ENCODE assay signal across 13 mouse cellular contexts in the genomic region with DNA sequence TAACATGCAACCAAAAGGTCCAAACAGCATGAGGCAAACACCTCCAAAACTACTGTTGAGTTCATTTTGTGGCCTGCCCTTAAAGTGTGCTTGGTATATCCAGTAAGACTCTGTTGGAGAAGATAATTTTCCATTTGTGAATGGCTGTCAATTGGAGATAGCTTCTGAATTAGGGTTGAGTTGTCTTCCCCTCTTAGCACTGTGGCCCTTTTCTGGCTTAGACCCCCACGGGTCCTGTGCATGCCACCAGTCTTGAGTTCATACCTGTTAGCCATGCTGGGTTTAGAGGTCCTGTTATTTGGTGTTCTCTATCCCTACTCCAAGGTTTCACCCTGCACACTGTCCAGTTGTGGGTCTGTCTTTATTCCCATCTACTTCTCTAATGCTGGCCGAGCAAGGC. TPM values are rescaled to one million over a fixed set of nuclear protein-coding genes. Genes with fewer than 3 reads are reported as not detected.
A peak's percentile ranks its signal among the peaks of the same experiment; 100 is the strongest.
DNase-seq lines count a peak whose midpoint lies in the region; ATAC-seq and TF ChIP-seq lines count a peak whose summit lies in the region.
"Had no signal": no experiment of that assay in that cellular context is flagged by ENCODE, and none has a peak within 500 bp of the region (broad histone marks: within the 10 kb centered on the region; RNA-seq: fewer than 3 reads in every experiment).

No protein-coding gene starts in this region.

- no peak overlapping the region for H3K4me3 ChIP-seq in heart, embryonic 14.5 days (ENCODE audit: control insufficient read depth in 1 of 2, insufficient read depth in 1 of 2, low read depth in 1 of 2, low read length in 2 of 2)
- H3K4me3 ChIP-seq in midbrain, embryonic 12.5 days: no peak overlapping the region
- H3K4me3 ChIP-seq in midbrain, embryonic 16.5 days (ENCODE audit: low read depth, low read length): no peak overlapping the region
- no peak overlapping the region for H3K4me3 ChIP-seq in MEL (ENCODE audit: control insufficient read depth in 1 of 2, insufficient read depth in 1 of 2, low read depth in 2 of 2, low read length in 2 of 2)
- H3K4me3 ChIP-seq in liver, embryonic 15.5 days (replicated peaks): peak overlapping the region; percentile 97

- peaks cover 26% of the 10 kb centered on the region for H3K79me2 ChIP-seq in MEL (ENCODE audit: control insufficient read depth, insufficient read depth, low read length, poor library complexity)

- WGBS in heart, embryonic 14.5 days: 96% methylated on average over 2 of the region's 2 CpGs
- 91% methylated on average over 2 of the region's 2 CpGs for WGBS in midbrain, embryonic 12.5 days
- WGBS in midbrain, embryonic 16.5 days: 95% methylated on average over 2 of the region's 2 CpGs
- 72% methylated on average over 2 of the region's 2 CpGs for WGBS in liver, embryonic 15.5 days (ENCODE audit: insufficient replicate concordance)

- no peak for TF ChIP-seq RAD21 in MEL (IDR thresholded peaks at IDR 0.05; ENCODE audit: low read depth, low read length)

- no peak for ATAC-seq in heart, embryonic 14.5 days (ENCODE audit: insufficient number of reproducible peaks, insufficient read depth, low FRiP score, low read depth)
- ATAC-seq in midbrain, embryonic 12.5 days (ENCODE audit: low FRiP score, low read depth): no peak
- no peak for ATAC-seq in midbrain, embryonic 16.5 days
- no peak for ATAC-seq in liver, embryonic 15.5 days (ENCODE audit: insufficient read depth)
- ATAC-seq: hindbrain, embryonic 16.5 days had no signal

- peak overlapping the region; percentile 95; the same call in 1 of the 2 replicates for H3K4me2 ChIP-seq in heart, embryonic 14.5 days (ENCODE audit: low read length)
- peak overlapping the region; percentile 99; the same call in 1 of the 2 replicates for H3K4me2 ChIP-seq in midbrain, embryonic 12.5 days (replicated peaks)
- H3K4me2 ChIP-seq in midbrain, embryonic 16.5 days (ENCODE audit: low read length): no peak overlapping the region
- H3K4me2 ChIP-seq in liver, embryonic 15.5 days: peak overlapping the region; percentile 85

- no peak for DNase-seq in heart, postnatal 36 days
- DNase-seq in MEL (ENCODE audit: low read depth, low spot score): peak; percentile 39
- DNase-seq in spleen, postnatal 36 days (ENCODE audit: low spot score in 2 of 2): no peak
- DNase-seq in left cerebral cortex, postnatal 25 days (ENCODE audit: low spot score in 2 of 2): no peak
- DNase-seq: cerebellum, postnatal 25 days; kidney, postnatal 36 days; lung, postnatal 36 days had no signal

- no peak for TF ChIP-seq CTCF in MEL (IDR thresholded peaks at IDR 0.05 in 2 of 3, conservative IDR thresholded peaks at IDR 0.05 in 1 of 3; ENCODE audit: control insufficient read depth in 1 of 3, insufficient read depth in 1 of 3, low read depth in 2 of 3, low read length in 3 of 3, poor library complexity in 1 of 3, severe bottlenecking in 1 of 3)

- H3K27me3 ChIP-seq in heart, embryonic 14.5 days (ENCODE audit: control insufficient read depth, insufficient read depth, low read length): no peaks in the 10 kb centered on the region
- no peaks in the 10 kb centered on the region for H3K27me3 ChIP-seq in midbrain, embryonic 12.5 days
- H3K27me3 ChIP-seq in midbrain, embryonic 16.5 days (ENCODE audit: control insufficient read depth, insufficient read depth, low read depth, low read length): no peaks in the 10 kb centered on the region
- no peaks in the 10 kb centered on the region for H3K27me3 ChIP-seq in MEL (ENCODE audit: control insufficient read depth in 1 of 2, insufficient read depth in 2 of 2, low read length in 2 of 2)
- H3K27me3 ChIP-seq in liver, embryonic 15.5 days: no peaks in the 10 kb centered on the region

- no peak overlapping the region for H3K9ac ChIP-seq in heart, embryonic 14.5 days (ENCODE audit: low read length)
- no peak overlapping the region for H3K9ac ChIP-seq in midbrain, embryonic 12.5 days (replicated peaks)
- no peak overlapping the region for H3K9ac ChIP-seq in midbrain, embryonic 16.5 days (ENCODE audit: low read depth, low read length)
- H3K9ac ChIP-seq in MEL (ENCODE audit: control insufficient read depth, low read depth, low read length, poor library complexity, severe bottlenecking): no peak overlapping the region
- H3K9ac ChIP-seq in liver, embryonic 15.5 days: peak overlapping the region; percentile 97

- peak in 1 of 2 experiments; percentile 45; a peak in 2 of 4 replicates for TF ChIP-seq POLR2A in MEL (IDR thresholded peaks at IDR 0.05; ENCODE audit: control insufficient read depth in 1 of 2, insufficient read depth in 1 of 2, low read depth in 1 of 2, low read length in 2 of 2, poor library complexity in 1 of 2)

- H3K4me1 ChIP-seq in heart, embryonic 14.5 days (ENCODE audit: control insufficient read depth in 2 of 2, insufficient read depth in 2 of 2, low read length in 2 of 2): peaks cover 7 to 27% of the 10 kb centered on the region in 2 experiments
- H3K4me1 ChIP-seq in midbrain, embryonic 12.5 days: peaks cover 22% of the 10 kb centered on the region
- peaks cover 17% of the 10 kb centered on the region for H3K4me1 ChIP-seq in midbrain, embryonic 16.5 days (ENCODE audit: control insufficient read depth, insufficient read depth, low read length)
- H3K4me1 ChIP-seq in MEL (ENCODE audit: control insufficient read depth in 1 of 2, insufficient read depth in 2 of 2, low read length in 2 of 2): peaks cover 6 to 37% of the 10 kb centered on the region in 2 experiments
- H3K4me1 ChIP-seq in liver, embryonic 15.5 days (replicated peaks): peaks cover 50% of the 10 kb centered on the region

- H3K9me3 ChIP-seq in heart, embryonic 14.5 days (ENCODE audit: control insufficient read depth, low read length): no peaks in the 10 kb centered on the region
- H3K9me3 ChIP-seq in midbrain, embryonic 12.5 days: no peaks in the 10 kb centered on the region
- no peaks in the 10 kb centered on the region for H3K9me3 ChIP-seq in midbrain, embryonic 16.5 days (replicated peaks; ENCODE audit: control insufficient read depth, low read length, poor library complexity, severe bottlenecking)
- H3K9me3 ChIP-seq in MEL (replicated peaks; ENCODE audit: insufficient read depth, low read length): no peaks in the 10 kb centered on the region
- H3K9me3 ChIP-seq in liver, embryonic 15.5 days (replicated peaks): no peaks in the 10 kb centered on the region

- no peak for TF ChIP-seq EP300 in MEL (IDR thresholded peaks at IDR 0.05; ENCODE audit: low read depth in 1 of 2, low read length in 2 of 2)

- peaks cover 68% of the 10 kb centered on the region for H3K36me3 ChIP-seq in heart, embryonic 14.5 days (ENCODE audit: control insufficient read depth, insufficient read depth, low read length)
- peaks cover 56% of the 10 kb centered on the region for H3K36me3 ChIP-seq in midbrain, embryonic 12.5 days
- peaks cover 14% of the 10 kb centered on the region for H3K36me3 ChIP-seq in midbrain, embryonic 16.5 days (ENCODE audit: control insufficient read depth, insufficient read depth, low read length)
- H3K36me3 ChIP-seq in MEL (ENCODE audit: control insufficient read depth in 1 of 2, insufficient read depth in 2 of 2, low read length in 2 of 2): peaks cover 5 to 25% of the 10 kb centered on the region in 2 experiments
- peaks cover 63% of the 10 kb centered on the region for H3K36me3 ChIP-seq in liver, embryonic 15.5 days (replicated peaks)

- no peak overlapping the region for H3K27ac ChIP-seq in heart, embryonic 14.5 days (replicated peaks in 1 of 2; ENCODE audit: control insufficient read depth in 1 of 2, insufficient read depth in 1 of 2, low read depth in 2 of 2, low read length in 2 of 2)
- H3K27ac ChIP-seq in midbrain, embryonic 12.5 days (replicated peaks): no peak overlapping the region
- H3K27ac ChIP-seq in midbrain, embryonic 16.5 days (ENCODE audit: low read length): no peak overlapping the region
- H3K27ac ChIP-seq in MEL (ENCODE audit: control insufficient read depth, low read depth, low read length): peak overlapping the region; percentile 82
- H3K27ac ChIP-seq in liver, embryonic 15.5 days (replicated peaks): peak overlapping the region; percentile 100

- intact Hi-C loops in heart, postnatal 36 days (cut with DNase I): loop anchor here (2.0 kb wide), 1 partner anchor 27 kb away; a partner anchor contains a TSS
- intact Hi-C loops in left cerebral cortex, postnatal 25 days (cut with DNase I): no loop called here

RNA-seq across cellular contexts. Expression of a gene that starts 1.2 kb away (rescaled TPM):
- 900 and 1,040 TPM in 2 replicates for polyA plus RNA-seq in heart, embryonic 14.5 days (2014; fragmentation: Nextera tagmentation; extraction: Ambion mirVana)
- total RNA-seq in heart, postnatal 36 days (2021): 1,000 to 10,000 TPM; 1,469 to 1,509 TPM
- 748 and 749 TPM in 2 replicates for polyA plus RNA-seq in midbrain, embryonic 12.5 days (2016; fragmentation: Nextera tagmentation; extraction: Ambion mirVana)
- 584 and 621 TPM in 2 replicates for polyA plus RNA-seq in midbrain, embryonic 16.5 days (2015; fragmentation: Nextera tagmentation; extraction: Ambion mirVana)
- total RNA-seq in MEL (2012; rRNA removed): 3,582 and 3,633 TPM in 2 replicates
- 1,000 to 10,000 TPM in 1 of 2 experiments, not detected in 1; 2,814 TPM for polyA plus RNA-seq in MEL (2012; ENCODE audit: insufficient read depth in 1 of 2, insufficient read length in 2 of 2, low read depth in 1 of 2, low replicate concordance in 2 of 2, missing spikeins in 1 of 2)
- 466 and 562 TPM in 2 replicates for polyA plus RNA-seq in liver, embryonic 15.5 days (2015; fragmentation: Nextera tagmentation; extraction: Ambion mirVana)
- 100 to 1,000 TPM; 886 to 927 TPM for total RNA-seq in left cerebral cortex, postnatal 25 days (2021)

RNA-seq across cellular contexts. Expression of a gene that starts 5.2 kb away (rescaled TPM):
- 129 and 138 TPM in 2 replicates for polyA plus RNA-seq in heart, embryonic 14.5 days (2014; fragmentation: Nextera tagmentation; extraction: Ambion mirVana)
- 100 to 1,000 TPM; 109 to 113 TPM for total RNA-seq in heart, postnatal 36 days (2021)
- polyA plus RNA-seq in midbrain, embryonic 12.5 days (2016; fragmentation: Nextera tagmentation; extraction: Ambion mirVana): 130 and 134 TPM in 2 replicates
- polyA plus RNA-seq in midbrain, embryonic 16.5 days (2015; fragmentation: Nextera tagmentation; extraction: Ambion mirVana): 163 and 185 TPM in 2 replicates
- total RNA-seq in MEL (2012; rRNA removed): 200 and 204 TPM in 2 replicates
- polyA plus RNA-seq in MEL (2012; ENCODE audit: insufficient read depth in 1 of 2, insufficient read length in 2 of 2, low read depth in 1 of 2, low replicate concordance in 2 of 2, missing spikeins in 1 of 2): 100 to 1,000 TPM in 1 of 2 experiments, not detected in 1; 145 TPM
- 58.0 and 60.5 TPM in 2 replicates for polyA plus RNA-seq in liver, embryonic 15.5 days (2015; fragmentation: Nextera tagmentation; extraction: Ambion mirVana)
- total RNA-seq in left cerebral cortex, postnatal 25 days (2021): 100 to 1,000 TPM; 104 TPM

RNA-seq across cellular contexts. Expression of a gene that starts 15.8 kb away (rescaled TPM):
- polyA plus RNA-seq in heart, embryonic 14.5 days (2014; fragmentation: Nextera tagmentation; extraction: Ambion mirVana): 189 and 209 TPM in 2 replicates
- total RNA-seq in heart, postnatal 36 days (2021): 100 to 1,000 TPM; 133 to 138 TPM
- polyA plus RNA-seq in midbrain, embryonic 12.5 days (2016; fragmentation: Nextera tagmentation; extraction: Ambion mirVana): 326 and 332 TPM in 2 replicates
- 406 and 425 TPM in 2 replicates for polyA plus RNA-seq in midbrain, embryonic 16.5 days (2015; fragmentation: Nextera tagmentation; extraction: Ambion mirVana)
- 212 and 215 TPM in 2 replicates for total RNA-seq in MEL (2012; rRNA removed)
- 100 to 1,000 TPM in 1 of 2 experiments, not detected in 1; 349 TPM for polyA plus RNA-seq in MEL (2012; ENCODE audit: insufficient read depth in 1 of 2, insufficient read length in 2 of 2, low read depth in 1 of 2, low replicate concordance in 2 of 2, missing spikeins in 1 of 2)
- 163 and 186 TPM in 2 replicates for polyA plus RNA-seq in liver, embryonic 15.5 days (2015; fragmentation: Nextera tagmentation; extraction: Ambion mirVana)
- 100 to 1,000 TPM; 403 TPM for total RNA-seq in left cerebral cortex, postnatal 25 days (2021)

RNA-seq across cellular contexts. Expression of a gene that starts 16.0 kb away (rescaled TPM):
- 79.3 and 85.7 TPM in 2 replicates for polyA plus RNA-seq in heart, embryonic 14.5 days (2014; fragmentation: Nextera tagmentation; extraction: Ambion mirVana)
- 10 to 100 TPM; 88.4 to 91.4 TPM for total RNA-seq in heart, postnatal 36 days (2021)
- polyA plus RNA-seq in midbrain, embryonic 12.5 days (2016; fragmentation: Nextera tagmentation; extraction: Ambion mirVana): 52.1 and 52.7 TPM in 2 replicates
- polyA plus RNA-seq in midbrain, embryonic 16.5 days (2015; fragmentation: Nextera tagmentation; extraction: Ambion mirVana): 43.1 and 43.3 TPM in 2 replicates
- 49.1 and 54.4 TPM in 2 replicates for total RNA-seq in MEL (2012; rRNA removed)
- 10 to 100 TPM in 1 of 2 experiments, not detected in 1; 77.4 TPM for polyA plus RNA-seq in MEL (2012; ENCODE audit: insufficient read depth in 1 of 2, insufficient read length in 2 of 2, low read depth in 1 of 2, low replicate concordance in 2 of 2, missing spikeins in 1 of 2)
- 28.9 and 30.2 TPM in 2 replicates for polyA plus RNA-seq in liver, embryonic 15.5 days (2015; fragmentation: Nextera tagmentation; extraction: Ambion mirVana)
- total RNA-seq in left cerebral cortex, postnatal 25 days (2021): 10 to 100 TPM; 43.1 to 47.7 TPM

RNA-seq across cellular contexts. Expression of a gene that starts 18.8 kb away (rescaled TPM):
- polyA plus RNA-seq in heart, embryonic 14.5 days (2014; fragmentation: Nextera tagmentation; extraction: Ambion mirVana): 0.42 and 2.0 TPM in 2 replicates
- under 1 TPM; 0.39 to 0.62 TPM for total RNA-seq in heart, postnatal 36 days (2021)
- 0.92 and 1.6 TPM in 2 replicates for polyA plus RNA-seq in midbrain, embryonic 12.5 days (2016; fragmentation: Nextera tagmentation; extraction: Ambion mirVana)
- 3.6 and 6.3 TPM in 2 replicates for polyA plus RNA-seq in midbrain, embryonic 16.5 days (2015; fragmentation: Nextera tagmentation; extraction: Ambion mirVana)
- 3.8 and 6.6 TPM in 2 replicates for total RNA-seq in MEL (2012; rRNA removed)
- 10 to 100 TPM in 1 of 2 experiments, not detected in 1; 26.6 TPM for polyA plus RNA-seq in MEL (2012; ENCODE audit: insufficient read depth in 1 of 2, insufficient read length in 2 of 2, low read depth in 1 of 2, low replicate concordance in 2 of 2, missing spikeins in 1 of 2)
- polyA plus RNA-seq in liver, embryonic 15.5 days (2015; fragmentation: Nextera tagmentation; extraction: Ambion mirVana): 0.97 and 1.7 TPM in 2 replicates
- 1 to 10 TPM; 2.3 to 3.5 TPM for total RNA-seq in left cerebral cortex, postnatal 25 days (2021)
- polyA plus RNA-seq: activated CD4-positive, CD25-positive, alpha-beta regulatory T cell, adult 4 months had no signal

Comparison
In these comparisons a context has a peak if more than half of its experiments do, and no peak if none do; other contexts are left out.
1. H3K27ac ChIP-seq: peak in MEL (single experiment) and liver, embryonic 15.5 days (single experiment); none in heart, embryonic 14.5 days (0 of 2), midbrain, embryonic 12.5 days (single experiment) and midbrain, embryonic 16.5 days (single experiment).